Mouse (Mus musculus): Measurements from ENCODE around the gene Cerk.
"Not testable (repeated sequence)": the region's sequence is repeated elsewhere in the genome, so short reads cannot be mapped to it uniquely, and the experiment has no call there.

Cerk gene

DNA sequence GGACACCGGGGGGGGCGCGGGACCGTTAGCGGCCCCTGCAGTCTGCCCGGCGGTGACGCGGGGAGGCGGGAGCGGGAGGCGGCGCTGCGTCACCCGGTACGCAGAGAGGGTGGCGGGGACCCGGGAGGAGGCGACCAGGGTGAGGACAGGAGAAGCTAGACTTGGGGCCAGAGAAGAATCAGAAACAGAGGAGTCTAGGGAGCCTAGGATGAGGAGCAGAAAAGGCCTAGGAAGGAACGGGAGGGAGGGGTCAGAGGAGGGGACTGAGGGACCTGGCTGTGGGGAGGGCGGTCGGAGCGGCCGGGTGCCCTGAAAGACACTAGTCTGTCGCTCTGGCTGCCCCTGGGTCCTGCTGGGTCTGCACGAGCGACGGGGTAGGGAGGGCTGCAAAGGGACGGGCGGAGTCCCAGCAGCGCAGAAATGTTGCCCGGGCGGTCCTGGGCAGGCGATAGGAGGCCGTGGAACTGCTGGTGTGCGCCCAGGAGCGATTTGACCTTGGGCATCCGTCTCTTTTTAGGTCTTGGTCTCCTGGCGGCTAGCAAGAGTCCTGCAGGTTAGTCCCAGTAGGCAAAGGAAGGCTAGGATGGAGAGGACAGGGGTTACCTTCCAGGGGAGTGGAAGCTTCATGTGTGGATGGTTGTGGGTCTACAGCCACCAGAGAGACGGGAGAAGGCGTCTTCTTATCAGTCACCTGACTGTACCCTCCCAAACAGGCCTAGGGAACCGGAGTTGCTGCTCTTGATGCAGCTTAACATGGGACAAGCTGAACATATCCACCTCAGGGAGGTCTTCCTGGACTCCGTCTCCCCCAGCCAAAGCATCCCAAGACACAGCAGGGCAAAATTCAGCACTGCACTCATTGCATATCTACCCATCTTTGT, at the start of gene Cerk:
Gene Cerk (minus strand): TSS at position 453 of the 881 bp plus-strand sequence.
- DNase-seq: peak; percentile 70 to 71

DNA sequence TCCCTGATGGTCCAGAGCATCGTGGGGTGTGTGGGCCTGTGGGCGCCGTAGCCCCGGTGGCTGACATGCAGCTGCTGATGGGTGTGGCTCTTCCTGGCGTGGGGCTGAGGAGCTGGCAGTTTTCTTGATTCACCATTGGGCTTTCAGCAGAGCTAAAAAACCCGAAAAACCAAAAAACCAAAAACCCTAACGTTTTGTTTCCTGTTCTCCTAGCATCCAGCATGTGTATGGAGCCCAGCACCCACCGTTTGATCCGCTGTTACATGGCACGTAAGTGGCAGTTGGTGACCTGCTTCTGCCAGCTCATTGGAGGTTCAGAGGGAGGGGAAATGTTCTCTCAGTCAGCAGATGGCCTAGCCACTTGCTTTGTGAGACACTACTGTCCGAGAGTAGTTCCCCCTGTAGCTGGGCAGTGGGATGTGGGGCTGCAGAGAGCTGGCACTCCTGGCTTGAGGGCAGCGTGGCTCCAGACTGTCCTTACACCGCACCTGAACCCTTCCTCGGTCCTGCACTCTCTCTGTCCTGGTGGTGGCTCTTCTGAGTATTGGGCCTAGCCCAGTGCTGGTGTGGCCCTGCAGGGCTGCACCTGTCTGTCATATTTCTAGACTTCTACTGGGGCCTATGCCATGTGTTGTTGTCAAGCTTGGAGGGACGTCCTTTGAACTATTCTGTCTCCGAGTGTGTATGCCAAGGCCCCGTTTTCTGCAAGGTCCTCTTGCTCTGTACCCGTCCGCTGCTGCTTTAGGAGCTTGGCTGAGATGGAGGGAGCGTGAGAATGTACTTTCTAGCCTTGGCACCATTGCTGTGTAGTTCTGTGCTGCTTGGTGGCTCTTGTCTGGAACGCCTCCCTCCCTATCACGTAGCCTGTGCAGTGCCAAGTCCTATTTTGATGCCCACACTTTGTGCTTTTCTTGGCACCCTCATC, 48.8 kb upstream of the Cerk start:
- DNase-seq: no peak

DNA sequence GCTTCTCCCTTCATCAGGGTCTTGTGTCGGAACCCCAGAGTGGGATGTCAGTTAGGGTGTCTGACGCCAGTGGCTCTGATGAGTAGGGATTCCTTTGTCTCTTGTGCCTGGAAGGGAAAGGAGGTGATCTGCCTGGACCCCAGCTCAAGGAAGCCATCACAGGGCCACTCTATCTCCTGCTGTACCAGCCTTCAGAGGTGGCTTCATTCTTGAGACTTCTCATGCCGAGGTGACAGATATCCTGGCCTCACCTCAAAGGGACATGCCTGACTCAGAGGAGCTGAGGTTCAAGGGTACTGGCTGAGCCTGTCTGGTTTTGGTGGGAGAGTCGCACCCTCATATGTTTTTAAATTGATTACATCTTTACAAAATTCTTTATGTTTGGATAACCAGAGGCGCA, 48.1 kb upstream of the Cerk start:
- no peak for DNase-seq

DNA sequence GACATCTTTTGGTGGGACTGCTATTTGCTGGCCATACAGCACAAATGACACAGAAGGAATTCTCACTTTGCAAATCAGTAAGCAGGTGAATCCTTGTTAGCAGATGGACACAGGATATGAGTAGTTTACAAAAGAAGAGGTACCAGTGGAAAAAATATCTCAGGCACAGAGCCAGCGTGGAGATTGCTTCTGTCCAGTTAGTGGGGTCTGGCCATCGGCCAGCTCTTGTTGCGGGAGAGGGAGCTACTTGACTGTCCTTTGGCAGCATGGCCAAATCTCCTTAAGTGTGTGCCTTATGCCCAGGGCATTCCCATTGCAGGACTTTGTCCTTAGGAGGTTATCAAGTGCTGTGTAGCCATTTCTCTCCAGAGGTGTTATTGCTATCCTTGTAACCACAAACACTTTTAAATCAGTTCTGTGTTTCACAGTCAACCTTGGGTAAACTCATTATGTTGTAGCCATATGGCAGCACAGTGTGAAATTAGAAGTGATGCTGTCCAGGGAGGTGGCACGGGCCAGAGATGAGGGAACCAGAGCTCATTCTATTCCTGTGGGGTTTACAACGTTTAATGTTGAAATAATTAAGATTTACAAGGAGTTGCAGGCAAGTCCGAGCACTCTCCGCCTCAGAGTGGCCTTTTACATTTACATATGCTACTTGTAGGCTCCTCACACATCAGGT, 46.0 kb upstream of the Cerk start:
- DNase-seq: peak in 1 of 2 experiments; percentile 41

DNA sequence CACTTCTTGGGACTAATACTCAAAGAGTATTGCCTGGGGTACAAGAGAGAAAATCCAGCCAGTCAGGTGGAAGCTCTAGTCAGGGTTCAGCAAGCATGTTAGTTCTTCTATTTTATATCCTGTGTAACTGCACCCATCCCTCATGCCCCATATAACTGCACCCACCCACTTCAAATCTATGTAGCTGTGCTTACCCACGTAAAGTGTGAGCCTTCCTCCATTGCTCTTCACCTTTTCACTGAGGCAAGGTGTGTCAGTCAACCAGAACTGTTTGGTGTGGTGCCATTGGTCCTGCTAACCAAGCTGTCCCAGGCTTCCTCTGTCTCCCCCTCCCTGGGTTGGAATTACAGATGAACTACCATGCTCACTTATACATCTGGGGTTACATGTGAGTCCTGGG, 45.2 kb upstream of the Cerk start:
- DNase-seq: no peak

DNA sequence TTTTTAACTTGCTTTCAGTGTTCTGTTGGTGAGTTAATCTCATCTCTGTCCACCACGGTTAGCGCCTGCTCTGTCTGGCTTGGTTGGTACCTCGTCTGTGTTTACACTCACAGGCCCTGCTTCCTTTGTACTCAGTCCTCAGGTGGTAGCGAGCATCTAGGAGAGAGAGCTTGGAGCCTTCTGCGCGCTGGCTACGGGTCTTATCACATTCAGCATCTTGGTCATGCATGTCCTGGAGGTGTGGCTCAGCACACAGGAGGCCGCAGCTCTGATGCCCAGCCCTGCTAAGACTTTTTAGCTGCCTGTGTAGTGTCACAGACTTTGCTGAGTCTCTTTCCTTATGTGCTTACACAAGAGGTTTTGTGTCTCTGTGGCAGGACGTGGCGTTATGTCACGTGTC, 43.7 kb upstream of the Cerk start:
- DNase-seq: no peak

DNA sequence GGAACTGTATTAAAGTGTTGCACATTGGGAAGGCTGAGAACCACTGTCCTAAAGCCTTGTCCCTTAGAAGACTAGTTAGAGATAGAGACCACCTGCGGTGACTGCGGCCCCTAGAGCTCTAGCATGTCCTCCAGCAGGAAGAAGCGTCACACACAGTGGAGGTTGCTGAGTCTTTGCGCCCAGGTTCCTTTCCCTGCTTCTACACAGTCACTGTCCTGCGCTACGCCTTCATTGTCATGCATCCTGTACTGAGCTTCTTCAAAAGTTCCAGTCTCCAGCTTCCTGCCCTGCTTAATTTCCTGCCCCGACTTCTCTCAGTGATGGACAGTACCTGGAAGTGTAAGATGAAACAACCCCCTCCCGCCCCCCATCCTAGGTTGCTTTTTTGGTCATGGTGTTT, 43.1 kb upstream of the Cerk start:
- no peak for DNase-seq

DNA sequence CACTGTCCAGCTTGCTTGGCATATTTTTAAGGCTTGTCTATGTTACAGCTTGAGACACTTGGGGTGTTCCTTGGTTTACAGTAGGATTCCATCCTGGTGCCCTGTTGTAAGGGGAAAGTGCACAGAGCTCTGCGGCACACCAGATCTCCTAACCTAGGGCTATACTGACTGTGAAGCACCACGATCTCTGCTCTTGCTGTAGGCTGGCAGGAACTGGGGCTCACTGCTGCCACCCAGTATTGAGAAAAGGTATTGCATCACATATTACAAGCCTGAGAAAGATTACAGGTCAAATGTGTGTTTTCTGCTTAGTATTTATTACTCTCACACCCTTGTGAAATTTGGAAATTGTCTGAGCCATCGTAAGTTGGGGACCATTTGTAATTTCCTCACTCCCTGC, 42.2 kb upstream of the Cerk start:
- DNase-seq: peak in 1 of 2 experiments; percentile 58

DNA sequence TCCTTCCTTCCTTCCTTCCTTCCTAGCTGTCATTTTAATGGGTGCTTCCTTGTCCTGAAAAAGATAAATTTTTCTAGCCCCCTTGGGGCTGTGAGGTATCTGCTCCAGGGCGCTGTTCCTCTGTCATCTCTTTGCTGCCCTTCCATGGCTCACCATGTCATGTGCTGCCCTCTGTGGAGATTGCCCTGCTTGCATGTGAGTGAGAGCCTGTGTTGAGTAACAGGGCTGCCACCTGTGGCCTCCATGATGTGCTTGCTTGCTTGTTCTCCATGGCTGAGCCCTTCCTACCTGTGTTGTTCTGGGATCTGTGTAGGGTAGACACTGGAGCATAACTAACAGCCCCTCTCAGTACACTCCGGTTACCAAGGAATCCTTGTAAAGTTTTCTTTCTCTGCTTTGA, 41.0 kb upstream of the Cerk start:
- no peak for DNase-seq

DNA sequence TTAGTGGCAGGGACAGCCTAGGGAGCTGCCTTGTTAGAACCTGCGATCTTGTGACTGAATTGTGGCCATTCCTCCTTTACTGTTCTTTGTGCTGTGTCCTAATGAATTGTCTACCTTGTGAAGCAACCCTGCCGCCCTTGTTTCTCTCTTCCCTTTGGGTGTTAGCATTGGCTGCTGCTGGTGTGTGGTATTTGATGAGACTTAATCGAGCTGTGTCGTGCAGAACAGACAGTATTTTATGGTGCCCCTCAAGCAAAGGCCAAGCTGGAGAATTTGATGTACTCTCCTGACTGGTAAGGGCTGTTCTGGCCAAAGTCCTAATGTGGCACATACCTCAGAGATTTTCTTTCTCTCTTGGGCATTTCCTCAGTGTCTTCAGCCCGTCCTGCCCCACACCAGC, 40.3 kb upstream of the Cerk start:
- no peak for DNase-seq

DNA sequence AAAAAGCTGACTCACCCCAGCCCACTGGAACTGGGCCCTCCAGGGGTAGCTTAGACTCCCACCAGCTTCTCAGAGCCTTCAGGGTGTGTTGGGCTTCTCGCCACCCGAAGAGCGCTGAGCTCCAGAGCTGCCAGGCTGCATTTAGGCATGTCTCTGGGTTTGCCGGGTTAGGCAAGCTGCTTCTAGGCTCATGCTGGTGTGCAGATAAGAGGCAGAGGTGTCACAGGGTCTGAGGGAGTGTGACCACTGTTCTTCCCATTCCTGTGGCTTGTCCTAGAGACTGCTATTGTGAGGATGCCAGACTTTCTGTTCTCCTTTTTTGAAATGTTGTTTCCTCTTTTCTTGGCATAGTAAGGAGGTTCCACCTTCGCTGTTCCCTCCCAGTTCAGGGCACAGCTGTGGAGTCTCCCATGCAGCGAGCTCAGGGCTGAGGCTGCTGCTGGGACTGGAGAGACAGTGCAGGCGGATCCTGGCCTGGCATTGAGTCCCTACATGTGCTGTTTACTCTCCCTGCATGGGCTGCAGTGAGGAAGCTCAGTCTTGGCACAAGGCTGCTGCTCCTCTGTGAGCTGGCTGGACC, 39.1 kb upstream of the Cerk start:
- no peak for DNase-seq

DNA sequence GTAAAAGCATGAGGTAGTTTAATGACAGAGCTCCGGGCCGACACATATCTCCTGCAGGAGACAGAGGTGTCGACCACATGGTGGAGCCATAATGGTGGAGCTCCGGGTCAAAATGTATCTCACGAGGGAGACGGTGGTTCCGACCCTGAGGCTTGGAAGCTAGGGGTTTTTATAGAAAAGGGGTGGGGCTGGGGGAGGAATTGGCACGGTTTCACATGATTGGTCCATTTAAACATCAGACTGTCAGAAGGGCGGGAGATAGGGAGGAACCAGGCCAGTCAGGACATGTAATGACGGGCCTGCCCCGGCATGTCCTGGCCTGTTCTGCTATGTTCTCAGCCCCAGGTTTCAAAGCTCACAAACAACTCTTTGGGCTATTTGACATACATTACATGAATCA, 36.0 kb upstream of the Cerk start:
- DNase-seq: not testable (repeated sequence)

DNA sequence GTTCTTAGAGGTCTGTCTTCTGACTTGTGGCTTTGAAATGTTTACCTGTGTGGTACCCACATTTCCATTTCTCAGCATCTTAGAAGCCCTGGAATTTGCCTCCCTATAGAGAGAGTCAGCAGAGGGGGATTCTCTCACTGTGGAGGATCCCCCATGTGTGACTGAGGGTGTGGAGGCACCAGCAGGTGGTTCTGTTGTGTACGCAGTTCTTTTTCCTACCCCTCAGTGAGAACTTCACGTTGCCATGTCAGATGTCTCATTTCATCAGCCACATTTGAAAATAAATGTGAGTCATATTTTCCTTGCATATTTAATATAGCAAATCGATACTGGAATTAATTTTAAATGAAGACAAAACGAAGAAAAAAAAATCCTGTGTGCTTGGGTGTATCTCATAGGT, 35.4 kb upstream of the Cerk start:
- DNase-seq: no peak

DNA sequence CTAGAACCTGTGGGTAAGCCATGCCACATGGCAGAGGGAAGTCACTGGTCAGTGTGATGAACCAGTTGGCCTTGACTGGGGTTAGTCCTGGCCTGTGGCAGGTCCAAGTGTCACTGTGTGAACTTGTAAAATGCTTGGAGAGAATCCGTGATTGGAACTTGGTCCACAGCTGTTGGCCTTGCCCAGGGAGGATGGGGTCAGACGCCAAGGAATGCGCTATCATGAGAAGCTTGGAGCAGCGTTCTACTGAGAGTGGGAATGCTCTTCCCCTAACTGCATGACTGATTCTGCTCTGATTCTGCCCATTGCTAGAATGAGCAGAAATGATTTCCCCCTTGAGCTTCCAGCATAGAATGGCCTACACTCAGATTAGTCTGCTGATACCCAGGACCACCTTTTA, 34.8 kb upstream of the Cerk start:
- DNase-seq: no peak

DNA sequence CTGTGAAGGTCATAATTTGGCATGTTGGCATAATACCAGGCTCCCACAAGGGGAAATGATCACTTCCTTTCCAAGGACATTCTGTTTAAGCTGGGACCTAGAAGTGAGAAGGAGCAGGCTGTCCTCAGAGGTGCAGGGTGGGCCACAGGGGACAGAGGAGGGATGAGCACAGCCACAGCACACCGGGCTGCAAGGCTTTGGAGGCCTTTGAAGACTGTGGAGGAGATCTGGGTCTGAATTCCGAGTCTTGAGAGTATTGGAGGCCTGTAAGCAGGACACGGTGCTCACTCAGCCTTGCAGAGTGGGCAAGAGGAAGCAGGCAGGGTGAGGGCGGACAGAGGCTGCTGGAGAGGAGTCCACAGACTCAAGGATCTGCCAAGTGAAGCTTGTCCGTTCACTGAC, 34.3 kb upstream of the Cerk start:
- peak; percentile 50 to 59 for DNase-seq

DNA sequence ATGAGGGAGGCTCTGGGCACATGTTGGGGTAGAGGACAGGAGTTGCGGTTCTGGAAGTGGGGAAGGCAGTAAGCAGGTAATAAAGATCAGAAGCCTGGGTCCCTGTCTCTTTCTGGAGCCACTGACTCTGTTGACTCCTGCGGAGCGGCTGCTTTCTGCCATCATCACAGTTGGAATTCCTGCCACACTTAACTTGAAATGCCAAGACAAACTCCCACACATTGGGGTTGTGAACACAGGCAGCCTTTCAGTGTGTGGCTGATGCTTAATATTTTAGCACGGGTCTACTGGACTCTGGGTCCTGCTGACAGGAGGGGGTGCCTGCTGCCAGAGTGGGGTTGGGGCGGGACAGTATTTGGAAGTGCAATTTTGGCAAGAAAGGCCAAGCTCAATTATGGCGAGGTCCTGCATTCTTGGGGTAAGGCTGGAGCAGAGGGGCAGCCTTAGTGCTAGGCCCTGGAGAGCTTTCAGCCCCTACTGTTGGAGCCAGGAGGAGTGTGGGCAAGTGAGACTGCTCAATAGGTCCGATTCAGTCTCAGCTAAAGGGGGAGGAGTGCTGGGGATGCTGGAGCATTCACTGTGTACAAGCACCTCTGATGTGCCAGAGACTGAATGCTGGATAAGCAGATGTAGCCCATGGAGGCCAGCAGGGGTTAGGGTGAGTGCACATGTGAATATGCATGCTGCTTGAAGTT, 33.7 kb upstream of the Cerk start:
- DNase-seq: no peak

DNA sequence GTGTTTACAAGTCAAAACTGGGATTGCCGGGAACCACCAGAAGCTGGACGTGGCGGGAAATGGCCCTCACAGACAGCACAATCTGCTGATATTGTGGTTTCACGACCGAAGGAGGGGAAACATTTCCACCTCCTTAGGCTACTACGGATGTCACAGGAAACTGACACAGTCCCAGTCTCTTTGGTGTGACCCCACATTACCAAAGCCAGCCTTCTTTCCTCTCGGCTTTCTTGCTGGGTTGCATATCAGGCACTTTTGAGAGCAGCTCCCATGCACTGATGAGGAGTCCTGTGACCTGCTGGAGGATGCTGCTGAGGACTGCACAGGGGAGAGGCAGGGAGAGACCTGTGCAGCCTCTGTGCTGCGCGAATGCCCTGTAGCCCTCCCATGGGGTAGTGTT, 30.7 kb upstream of the Cerk start:
- DNase-seq: not testable (repeated sequence)

DNA sequence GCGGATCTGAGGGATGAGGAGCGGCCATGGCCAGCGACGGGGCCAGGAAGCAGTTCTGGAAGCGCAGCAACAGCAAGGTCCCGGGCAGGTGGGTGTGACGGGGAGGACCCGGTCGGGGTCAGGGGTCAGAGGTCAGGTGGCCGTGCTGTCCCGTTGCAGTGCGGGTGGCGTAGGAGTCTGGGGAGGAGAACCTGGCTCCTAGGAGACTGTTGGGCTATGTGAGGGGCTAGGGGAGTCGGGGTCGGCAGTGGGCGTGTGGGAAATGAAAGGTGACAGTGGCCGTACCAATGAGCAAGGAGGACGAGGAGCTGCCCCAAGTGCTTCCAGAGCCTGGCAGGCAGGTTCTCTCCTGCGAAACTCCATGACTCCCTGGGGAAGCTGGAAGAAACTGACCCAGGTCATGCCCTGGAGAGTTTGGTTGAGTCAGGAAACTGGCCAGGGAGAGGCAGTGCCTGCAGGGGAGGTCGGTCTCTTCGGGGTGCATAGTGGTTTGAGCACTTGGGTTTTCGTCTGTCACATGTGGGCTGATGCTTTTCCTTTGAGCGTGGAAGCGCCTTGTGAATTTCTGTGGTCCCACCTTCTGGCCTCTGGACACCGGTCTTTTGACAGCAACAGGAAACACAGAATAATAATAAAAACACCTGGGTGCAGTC, 28.7 kb upstream of the Cerk start:
- DNase-seq: no peak

DNA sequence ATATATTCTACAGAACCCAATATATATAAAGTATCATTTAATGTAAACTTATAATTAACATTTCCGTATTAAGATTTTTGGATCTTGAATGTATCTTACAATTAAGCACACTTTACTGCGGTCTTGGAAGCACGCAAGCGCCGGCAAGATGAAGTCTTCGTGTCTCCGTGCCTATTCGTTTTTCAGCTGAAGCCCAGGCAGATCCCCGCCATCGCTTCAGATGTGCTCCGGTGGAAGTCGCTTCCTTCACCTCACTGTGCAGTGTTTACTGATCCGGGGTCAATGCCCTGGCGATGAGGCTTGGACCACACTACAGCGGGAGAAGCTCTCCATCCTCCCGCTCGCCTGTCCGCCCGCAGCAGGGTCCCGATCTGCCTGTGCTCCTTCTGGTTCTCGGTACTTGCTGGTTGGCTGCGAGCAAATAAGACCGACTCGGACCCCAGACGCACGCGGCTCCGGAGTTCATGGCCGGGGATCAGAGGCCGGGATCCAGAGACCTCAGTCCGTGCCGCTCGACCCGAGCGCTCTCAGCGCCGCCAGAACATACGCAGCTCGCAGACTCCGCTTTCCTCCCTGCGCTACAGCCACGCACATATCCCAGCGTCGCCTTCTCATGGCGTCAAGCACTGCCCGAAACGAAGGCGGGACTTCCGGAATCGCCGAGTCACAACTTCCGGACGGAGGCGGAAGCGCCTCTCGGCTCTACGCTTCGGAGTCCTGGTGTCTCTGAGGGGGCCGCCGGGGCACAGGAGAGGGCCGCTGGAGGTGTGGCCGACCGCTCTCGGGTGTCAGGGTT, 28.0 kb upstream of the Cerk start, which contains the start of gene Tbc1d22a:
Gene Tbc1d22a (plus strand): TSS at position 707 of the 796 bp plus-strand sequence.
- peak; percentile 87 to 90 for DNase-seq

DNA sequence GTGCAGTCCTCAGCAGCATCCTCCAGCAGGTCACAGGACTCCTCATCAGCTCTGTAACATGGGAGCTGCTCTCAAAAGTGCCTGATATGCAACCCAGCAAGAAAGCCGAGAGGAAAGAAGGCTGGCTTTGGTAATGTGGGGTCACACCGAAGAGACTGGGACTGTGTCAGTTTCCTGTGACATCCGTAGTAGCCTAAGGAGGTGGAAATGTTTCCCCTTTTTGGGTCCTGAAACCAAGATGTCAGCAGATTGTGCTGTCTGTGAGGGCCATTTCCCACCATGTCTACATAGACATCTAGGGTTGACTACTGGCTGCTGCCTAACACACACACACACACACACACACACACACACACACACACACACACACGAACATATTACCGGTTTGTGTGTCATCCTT, 26.3 kb upstream of the Cerk start:
- DNase-seq: not testable (repeated sequence)

DNA sequence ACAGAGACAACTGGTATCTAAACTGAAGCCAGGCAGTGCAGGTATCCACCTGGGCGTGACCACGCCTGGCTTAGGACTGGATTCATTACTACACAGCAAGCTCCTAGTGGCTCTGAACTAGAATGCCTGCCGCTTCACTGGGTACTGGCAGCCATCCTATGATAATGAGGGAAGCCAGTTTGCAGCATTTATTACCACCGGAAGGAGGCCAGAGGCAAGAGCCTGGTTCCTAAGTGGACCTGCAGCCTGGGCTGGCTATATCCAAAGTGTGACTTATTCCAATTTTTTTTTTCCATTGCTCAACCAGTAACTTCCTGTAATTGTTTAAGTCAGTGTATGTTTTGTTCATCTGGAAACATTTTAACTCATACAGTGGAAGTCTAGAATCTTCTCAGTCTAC, 20.4 kb upstream of the Cerk start:
- peak; percentile 54 to 73 for DNase-seq

All from kidney, adult 8-10 months (tissue).